Mouse (Mus musculus) neural tube, embryonic 15.5 days (tissue): Measurements from ENCODE around the gene Mapk8ip1. TPM values are rescaled to one million over a fixed set of nuclear protein-coding genes. Genes with fewer than 3 reads are reported as not detected.

ENCODE experiments used
- ATAC-seq: fragments of 200-750 bp; cut with Nextera tagmentation; 2 replicates; pipeline ENCODE4 v1.8.0; 2017; ENCODE audit warnings: mild to moderate bottlenecking, moderate TSS enrichment, moderate library complexity; ENCODE audit not compliant: low FRiP score
- H3K27ac ChIP-seq: fragments of 300-500 bp; sonication (generic); replicated peaks from 2 replicates; pipeline ENCODE4 v1.5.1; 2015; ENCODE audit warnings: mild to moderate bottlenecking, inconsistent platforms
- H3K27me3 ChIP-seq: fragments of 300-500 bp; sonication (generic); replicated peaks from 2 replicates; pipeline ENCODE4 v1.6.1; 2015; ENCODE audit warnings: inconsistent platforms
- H3K36me3 ChIP-seq: fragments of 300-500 bp; sonication (generic); 2 replicates; pipeline ENCODE4 v1.6.1; 2015; ENCODE audit warnings: inconsistent platforms
- H3K4me1 ChIP-seq: fragments of 300-500 bp; sonication (generic); 2 replicates; pipeline ENCODE4 v1.6.1; 2015; ENCODE audit warnings: inconsistent platforms
- H3K4me2 ChIP-seq: fragments of 300-500 bp; sonication (generic); 2 replicates; pipeline ENCODE4 v1.6.1; 2015; ENCODE audit warnings: inconsistent platforms, mild to moderate bottlenecking, moderate library complexity
- H3K4me3 ChIP-seq: fragments of 300-500 bp; sonication (generic); replicated peaks from 2 replicates; pipeline ENCODE4 v1.5.1; 2015; ENCODE audit warnings: mild to moderate bottlenecking, inconsistent platforms
- H3K9ac ChIP-seq: fragments of 300-500 bp; sonication (generic); replicated peaks from 2 replicates; pipeline ENCODE4 v1.6.1; 2015; ENCODE audit warnings: mild to moderate bottlenecking, inconsistent platforms
- H3K9me3 ChIP-seq: fragments of 300-500 bp; sonication (generic); replicated peaks from 2 replicates; pipeline ENCODE4 v1.6.1; 2016; ENCODE audit warnings: inconsistent platforms
- WGBS: fragments of 180-500 bp; shearing (Covaris S2); methylation state at CpG from one replicate; pipeline ENCODE4 v1.1.7; 2015; ENCODE audit warnings: mixed read lengths; 5-methylcytosine and 5-hydroxymethylcytosine counted together
- polyA plus RNA-seq: library from polyadenylated mRNA; unstranded; fragments of >200 nt; fragmentation: Nextera tagmentation; extraction: Ambion mirVana; gene quantifications from 2 replicates; pipeline ENCODE4 v1.2.1, GENCODE M21; 2015

Gene Mapk8ip1
- polyA plus RNA-seq, 1 experiment from 2014 or later = 169 TPM

DNA sequence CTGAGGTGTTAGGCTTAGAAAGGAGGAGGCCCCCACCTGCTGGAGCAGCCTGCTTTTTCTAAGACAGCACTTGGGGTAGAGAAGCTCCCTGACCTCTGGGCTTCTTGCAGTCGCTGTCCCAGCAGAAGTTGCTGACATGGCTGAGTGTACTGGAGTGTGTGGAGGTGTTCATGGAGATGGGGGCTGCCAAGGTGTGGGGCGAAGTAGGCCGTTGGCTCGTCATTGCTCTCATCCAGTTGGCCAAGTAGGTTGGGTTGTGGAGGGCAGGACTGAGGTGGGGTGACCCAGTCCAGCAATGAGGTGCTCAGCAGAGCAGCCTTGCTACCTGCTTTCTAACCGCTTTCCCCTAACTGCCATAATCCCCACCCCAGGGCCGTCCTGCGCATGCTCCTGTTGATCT, 23.7 kb downstream of the Mapk8ip1 start:
- Histone ChIP-seq H3K27ac (no peak overlapping the region), H3K27me3 (no peaks in the 10 kb centered on the region), H3K4me3 (no peak overlapping the region), H3K9me3 (no peaks in the 10 kb centered on the region), H3K4me2 (no peak overlapping the region), H3K4me1 (peaks cover 42% of the 10 kb centered on the region), H3K36me3 (peaks cover 46% of the 10 kb centered on the region), H3K9ac (no peak overlapping the region)
- ATAC-seq = no peak
- 95% methylated on average over 7 of the region's 7 CpGs for WGBS

- Histone ChIP-seq H3K4me3 (peak overlapping the region; percentile 81), H3K4me2 (peak overlapping the region; percentile 92), H3K9me3 (no peaks in the 10 kb centered on the region), H3K36me3 (peaks cover 35% of the 10 kb centered on the region), H3K27ac (no peak overlapping the region), H3K27me3 (peaks cover 7% of the 10 kb centered on the region), H3K4me1 (peaks cover 52% of the 10 kb centered on the region), H3K9ac (peak overlapping the region; percentile 85; the same call in 1 of the 2 replicates)
- 87% methylated on average over 6 of the region's 6 CpGs for WGBS
- ATAC-seq = no peak
These were observed 24.8 kb downstream of the Mapk8ip1 start for GRCm38 (mm10) chr2:92376300-92376699.

- H3K4me2 ChIP-seq = peak overlapping the region; percentile 92
- peaks cover 12% of the 10 kb centered on the region for H3K27me3 ChIP-seq
- 12% methylated on average over 10 of the region's 10 CpGs for WGBS
- peaks cover 57% of the 10 kb centered on the region for H3K4me1 ChIP-seq
- H3K27ac ChIP-seq = peak overlapping the region; percentile 86
- no peak for ATAC-seq
- peak overlapping the region; percentile 85 for H3K9ac ChIP-seq
- peaks cover 30% of the 10 kb centered on the region for H3K36me3 ChIP-seq
- H3K9me3 ChIP-seq = no peaks in the 10 kb centered on the region
- H3K4me3 ChIP-seq = peak overlapping the region; percentile 81
These were observed 25.3 kb downstream of the Mapk8ip1 start for GRCm38 (mm10) chr2:92375788-92376187.

DNA sequence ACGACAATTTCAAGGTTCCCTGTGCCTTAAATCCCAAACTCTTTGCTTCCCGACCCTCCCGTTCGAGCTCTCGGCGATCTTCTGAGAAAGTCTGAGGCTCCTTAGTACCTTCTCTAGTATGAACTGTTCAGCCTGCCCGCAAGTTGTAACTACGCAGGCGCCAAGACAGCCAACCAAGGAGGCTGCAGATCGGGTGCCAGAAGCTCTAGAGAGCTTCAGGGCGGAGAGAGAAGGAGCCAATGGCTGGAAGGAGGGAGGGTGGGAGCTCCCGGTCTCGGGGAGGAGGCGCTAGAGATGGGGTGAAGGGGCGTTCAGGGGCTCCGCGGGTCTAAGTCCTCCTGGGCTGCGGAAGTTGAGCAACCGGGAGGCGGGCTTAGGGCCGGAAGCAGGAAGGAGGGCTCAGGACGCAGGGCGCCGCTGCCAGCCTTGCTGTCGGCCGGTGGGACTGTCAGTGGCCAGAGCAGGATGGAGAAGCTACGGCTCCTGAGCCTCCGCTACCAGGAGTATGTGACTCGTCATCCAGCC, 25.9 kb downstream of the Mapk8ip1 start:
- Histone ChIP-seq H3K36me3 (peaks cover 24% of the 10 kb centered on the region), H3K27me3 (peaks cover 19% of the 10 kb centered on the region), H3K9me3 (no peaks in the 10 kb centered on the region), H3K9ac (peak overlapping the region; percentile 85), H3K4me2 (peak overlapping the region; percentile 92), H3K27ac (peak overlapping the region; percentile 86), H3K4me1 (peaks cover 61% of the 10 kb centered on the region), H3K4me3 (peak overlapping the region; percentile 81)
- under 1% methylated on average over 29 of the region's 29 CpGs for WGBS
- peak; percentile 93 for ATAC-seq

DNA sequence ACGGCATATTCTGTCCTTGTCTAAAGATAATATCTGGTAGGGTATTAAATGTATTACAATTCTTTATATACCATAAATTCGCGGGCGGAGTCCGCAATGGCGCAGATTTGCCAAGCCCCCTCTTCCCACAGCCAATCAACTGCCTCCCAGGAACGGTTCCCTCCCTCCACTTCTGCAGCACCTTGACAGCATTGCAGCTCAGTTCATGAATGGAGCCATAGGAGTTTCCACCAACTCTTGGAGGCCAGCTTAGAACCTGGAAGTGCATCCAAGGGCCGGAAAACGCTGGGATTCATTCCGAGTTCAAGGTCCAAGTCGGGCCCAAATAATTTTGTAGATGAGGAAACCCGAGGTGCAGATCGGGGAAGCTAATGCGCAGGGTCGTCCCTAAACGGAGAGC, 26.5 kb downstream of the Mapk8ip1 start, which contains the start of the genes Pex16 and Large2:
Gene Pex16, plus strand, starts transcription at position 163 of the 400 bp plus-strand sequence.
Gene Large2, minus strand, starts transcription at position 356 of the 400 bp plus-strand sequence.
- 5% methylated on average over 16 of the region's 16 CpGs for WGBS
- H3K9me3 ChIP-seq = no peaks in the 10 kb centered on the region
- H3K36me3 ChIP-seq = peaks cover 17% of the 10 kb centered on the region
- ATAC-seq = peak; percentile 69
- peaks cover 62% of the 10 kb centered on the region for H3K4me1 ChIP-seq
- peak within 1 kb of the TSS; percentile 81 for H3K4me3 ChIP-seq
- H3K4me2 ChIP-seq = peak within 1 kb of the TSS; percentile 92
- H3K27me3 ChIP-seq = peaks cover 25% of the 10 kb centered on the region
- H3K27ac ChIP-seq = peak within 1 kb of the TSS; percentile 86
- peak within 1 kb of the TSS; percentile 85 for H3K9ac ChIP-seq

DNA sequence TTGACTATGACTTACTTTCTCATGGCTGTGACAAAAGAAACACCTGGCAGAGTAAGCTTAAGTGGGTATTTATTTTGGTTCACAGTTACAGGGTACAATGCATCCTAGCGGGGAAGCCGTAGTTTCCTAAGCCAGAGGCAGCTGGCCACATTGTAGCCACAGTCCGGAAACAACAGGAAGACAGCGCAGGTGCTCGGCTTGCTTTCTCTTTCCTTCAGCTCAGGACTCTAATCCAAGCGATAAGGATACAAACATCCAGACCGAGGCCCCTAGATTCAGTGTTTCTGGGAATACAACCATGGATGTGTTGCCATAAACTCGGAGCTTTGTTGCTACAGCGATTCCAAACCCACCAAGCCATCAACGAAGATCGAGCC, 27.6 kb downstream of the Mapk8ip1 start:
- ATAC-seq = no peak
- no peak overlapping the region for H3K27ac ChIP-seq
- H3K4me3 ChIP-seq = no peak overlapping the region
- H3K27me3 ChIP-seq = peaks cover 35% of the 10 kb centered on the region
- no peak overlapping the region for H3K9ac ChIP-seq
- H3K9me3 ChIP-seq = no peaks in the 10 kb centered on the region
- H3K36me3 ChIP-seq = peaks cover 7% of the 10 kb centered on the region
- 0 out of 2 replicates have a peak overlapping the region, but pooled peaks have one; percentile 92 for H3K4me2 ChIP-seq
- H3K4me1 ChIP-seq = peaks cover 62% of the 10 kb centered on the region
- WGBS = 64% methylated on average over 11 of the region's 11 CpGs

DNA sequence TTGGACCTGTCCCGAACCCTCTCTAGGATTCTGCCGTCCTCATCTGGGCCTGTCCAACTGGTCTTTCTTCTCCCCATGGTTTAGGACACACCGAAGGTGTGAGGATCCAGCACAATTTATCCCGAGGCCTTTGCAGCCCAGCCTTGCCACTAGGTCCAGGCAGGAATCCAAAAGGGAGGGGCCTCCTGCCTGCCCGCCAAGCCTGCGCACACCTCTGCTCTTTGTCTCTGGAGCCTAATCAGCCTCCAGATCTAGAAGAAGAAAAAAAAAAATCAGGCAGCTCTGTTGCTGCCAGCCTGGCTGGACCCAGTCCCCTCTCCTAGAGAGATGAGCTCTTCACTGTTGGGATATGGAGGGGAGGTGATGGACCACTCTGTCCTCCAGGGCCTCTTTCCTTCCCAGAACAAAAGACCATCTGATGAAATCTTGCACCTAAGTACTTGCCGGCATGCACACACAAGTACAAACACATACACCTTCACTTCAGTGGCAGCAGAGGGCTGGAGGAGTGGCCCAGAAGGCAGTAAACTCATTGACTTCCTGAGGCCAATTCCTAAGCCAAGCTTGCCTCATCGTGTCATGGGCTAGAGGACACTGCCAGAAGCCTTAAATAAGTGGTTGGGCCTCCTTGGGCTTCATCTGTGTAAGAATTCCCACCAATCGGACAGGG, 28.2 kb downstream of the Mapk8ip1 start:
- no peak for ATAC-seq

GRCm38 (mm10) chr2:92371971-92372690, 28.9 kb downstream of the Mapk8ip1 start:
- WGBS = 10% methylated on average over 10 of the region's 10 CpGs

More for the DNA sequence above, 28.2 kb downstream of the Mapk8ip1 start:
- Histone ChIP-seq H3K4me1 (peaks cover 62% of the 10 kb centered on the region), H3K27ac (0 out of 2 replicates have a peak overlapping the region, but pooled peaks have one; percentile 9), H3K36me3 (peaks cover 1% of the 10 kb centered on the region), H3K4me3 (no peak overlapping the region), H3K9ac (no peak overlapping the region), H3K27me3 (peaks cover 35% of the 10 kb centered on the region), H3K4me2 (no peak overlapping the region), H3K9me3 (no peaks in the 10 kb centered on the region)
- 38% methylated on average over 9 of the region's 9 CpGs for WGBS

DNA sequence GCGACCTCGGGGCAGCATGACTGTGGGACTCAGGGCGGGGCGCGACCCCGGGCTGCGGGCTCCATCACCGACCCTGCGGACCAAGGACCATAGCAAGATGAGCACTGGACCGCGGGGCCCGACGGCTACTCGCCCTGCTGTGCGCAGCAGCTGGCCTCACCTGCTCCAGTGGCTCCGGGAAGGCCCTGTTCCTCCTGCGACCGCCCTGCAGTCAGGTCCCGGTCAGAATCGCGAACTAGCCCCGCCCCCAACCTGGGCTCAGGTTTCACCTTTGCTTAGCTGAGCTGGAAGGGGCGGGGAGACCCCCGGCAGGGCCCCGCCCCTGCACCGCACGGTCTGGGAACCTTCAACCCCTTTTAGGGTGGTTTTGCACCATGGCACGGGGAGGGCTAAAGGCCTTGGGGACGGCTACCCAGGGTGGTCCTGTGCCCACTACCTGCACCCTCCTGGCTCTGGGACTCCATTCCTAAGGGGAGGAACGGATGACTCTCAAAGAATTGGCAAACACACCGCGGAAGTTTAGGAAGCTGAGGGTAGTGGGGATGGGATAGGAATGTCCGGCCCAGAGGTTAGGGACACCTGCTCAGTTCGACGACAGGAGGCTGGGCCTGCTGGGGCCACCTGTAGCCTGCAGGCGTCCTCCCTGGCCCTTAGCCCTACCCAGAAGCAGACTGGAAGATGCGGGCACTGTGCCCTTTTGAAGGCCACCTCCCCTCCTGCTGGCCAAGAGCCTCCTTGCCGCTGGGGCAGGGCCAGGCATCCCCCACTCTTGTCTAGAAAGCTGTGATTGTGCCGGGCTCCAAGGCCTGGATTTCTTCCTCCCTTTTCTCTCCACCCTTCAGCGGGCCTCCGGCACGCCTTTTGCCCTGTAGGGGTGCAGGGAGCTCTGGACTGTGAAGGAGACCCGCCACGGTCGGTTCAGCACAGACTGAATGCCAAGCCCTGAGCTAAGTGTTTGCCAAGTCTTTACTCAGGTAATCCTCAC, 29.9 kb downstream of the Mapk8ip1 start:
- WGBS = 5% methylated on average over 45 of the region's 45 CpGs
- ATAC-seq = no peak
- no peak overlapping the region for H3K27ac ChIP-seq

More at GRCm38 (mm10) chr2:92371971-92372690, 28.9 kb downstream of the Mapk8ip1 start:
- Histone ChIP-seq H3K4me2 (no peak overlapping the region), H3K36me3 (no peaks in the 10 kb centered on the region), H3K27me3 (peaks cover 35% of the 10 kb centered on the region), H3K4me1 (peaks cover 62% of the 10 kb centered on the region), H3K27ac (0 out of 2 replicates have a peak overlapping the region, but pooled peaks have one; percentile 9), H3K9ac (no peak overlapping the region), H3K9me3 (no peaks in the 10 kb centered on the region), H3K4me3 (no peak overlapping the region)
- ATAC-seq = no peak

DNA sequence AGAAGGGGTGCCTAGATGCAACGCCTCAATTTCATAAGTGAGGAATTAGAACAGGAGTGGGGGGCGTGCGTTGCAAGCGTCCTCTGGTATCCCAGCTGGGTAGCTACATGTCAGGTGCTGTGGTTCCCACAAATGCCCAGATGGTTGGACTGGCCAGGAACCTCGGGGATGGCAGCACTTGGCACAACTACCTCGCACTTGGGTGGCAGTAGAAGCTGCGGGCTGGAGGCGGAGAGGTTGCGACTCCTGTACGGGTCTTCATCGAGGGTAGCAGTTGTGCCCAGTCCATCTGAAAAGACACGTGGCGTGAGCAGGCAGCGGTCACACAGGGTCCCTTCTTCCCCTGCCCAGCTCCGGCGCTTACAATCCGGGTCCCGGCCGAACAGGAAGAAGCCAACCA, 30.7 kb downstream of the Mapk8ip1 start:
- H3K36me3 ChIP-seq = no peaks in the 10 kb centered on the region
- no peak overlapping the region for H3K27ac ChIP-seq
- ATAC-seq = no peak
- H3K4me1 ChIP-seq = peaks cover 48% of the 10 kb centered on the region
- peaks cover 35% of the 10 kb centered on the region for H3K27me3 ChIP-seq
- 17% methylated on average over 19 of the region's 19 CpGs for WGBS
- H3K4me3 ChIP-seq = peak overlapping the region; percentile 32
- H3K4me2 ChIP-seq = peak overlapping the region; percentile 58
- H3K9me3 ChIP-seq = no peaks in the 10 kb centered on the region
- peak overlapping the region; percentile 22; the same call in 1 of the 2 replicates for H3K9ac ChIP-seq

More for the DNA sequence above, 29.9 kb downstream of the Mapk8ip1 start:
- Histone ChIP-seq H3K4me3 (peak overlapping the region; percentile 32), H3K36me3 (no peaks in the 10 kb centered on the region), H3K9ac (peak overlapping the region; percentile 22; the same call in 1 of the 2 replicates), H3K4me2 (peak overlapping the region; percentile 58), H3K4me1 (peaks cover 55% of the 10 kb centered on the region), H3K9me3 (no peaks in the 10 kb centered on the region), H3K27me3 (peaks cover 35% of the 10 kb centered on the region)
